Mouse (Mus musculus) kidney, adult 11 months (tissue): ENCODE data around the gene Bcat2.
"Not testable (repeated sequence)": the region's sequence is repeated elsewhere in the genome, so short reads cannot be mapped to it uniquely, and the experiment has no call there.

ENCODE experiments used
- DNase-seq: peaks from one replicate; pipeline ENCODE4 v3.0.0; 2022

The Bcat2 gene

DNA sequence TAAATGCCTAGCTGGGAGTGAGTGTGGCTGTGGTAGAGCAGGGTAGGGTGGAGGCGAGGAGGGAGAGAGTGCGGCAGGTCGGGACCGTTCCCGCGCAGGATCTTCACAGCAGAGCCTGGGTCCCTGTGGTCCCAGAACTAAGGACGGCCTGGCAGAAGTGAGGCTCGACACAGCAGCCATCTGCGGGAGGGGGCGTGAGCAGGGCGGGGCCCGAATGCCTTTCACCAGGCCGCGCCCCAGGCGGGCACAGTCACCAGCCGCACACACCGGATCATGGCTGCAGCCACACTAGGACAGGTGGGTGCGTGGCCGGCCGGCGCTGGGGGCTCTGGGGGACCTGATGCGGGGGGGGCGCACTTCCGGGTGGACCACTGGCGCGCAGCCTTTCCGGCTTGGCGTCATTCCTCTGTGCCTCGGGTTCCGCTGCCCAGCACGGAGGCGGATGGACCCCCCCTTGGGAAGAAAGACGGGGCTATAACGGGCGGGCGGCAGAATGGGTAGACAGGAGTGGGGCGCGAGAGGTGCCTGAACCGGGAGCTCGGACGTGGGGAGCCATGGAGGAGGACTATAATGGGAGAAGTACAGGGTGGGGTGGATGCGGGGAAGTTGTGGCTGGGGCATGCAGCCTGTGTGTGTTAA lies at the start of gene Bcat2:
TSS of gene Bcat2 (plus strand) at position 51 of the 639 bp plus-strand sequence.
- DNase-seq: peak; percentile 76

DNA sequence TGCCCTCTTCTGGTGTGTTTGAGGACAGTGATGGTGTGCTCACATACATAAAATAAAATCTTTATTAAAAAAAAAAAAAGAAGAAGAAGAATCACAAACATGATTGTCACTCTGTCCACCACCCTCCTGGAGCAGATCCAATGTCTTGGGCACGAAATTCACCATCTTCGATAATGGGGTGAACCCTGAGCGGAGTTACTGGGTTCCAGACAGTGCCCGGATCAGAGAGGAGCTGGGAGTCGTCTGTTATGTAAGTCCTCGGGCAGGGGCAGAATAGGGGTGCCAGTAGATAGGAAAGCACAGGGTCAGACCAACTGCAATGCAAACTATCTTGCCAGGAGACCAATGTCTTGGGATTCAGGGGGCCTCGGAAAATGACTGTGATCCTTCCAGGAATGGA lies 49.3 kb upstream of the Bcat2 start:
- DNase-seq: no peak

- peak; percentile 89 for DNase-seq
These were observed 48.2 kb upstream of the Bcat2 start for GRCm38 (mm10) chr7:45521728-45522184.

GRCm38 (mm10) chr7:45522194-45522752 lies 47.7 kb upstream of the Bcat2 start:
- no peak for DNase-seq

- DNase-seq: peak; percentile 37
These were observed 46.8 kb upstream of the Bcat2 start for GRCm38 (mm10) chr7:45522957-45523676.

DNA sequence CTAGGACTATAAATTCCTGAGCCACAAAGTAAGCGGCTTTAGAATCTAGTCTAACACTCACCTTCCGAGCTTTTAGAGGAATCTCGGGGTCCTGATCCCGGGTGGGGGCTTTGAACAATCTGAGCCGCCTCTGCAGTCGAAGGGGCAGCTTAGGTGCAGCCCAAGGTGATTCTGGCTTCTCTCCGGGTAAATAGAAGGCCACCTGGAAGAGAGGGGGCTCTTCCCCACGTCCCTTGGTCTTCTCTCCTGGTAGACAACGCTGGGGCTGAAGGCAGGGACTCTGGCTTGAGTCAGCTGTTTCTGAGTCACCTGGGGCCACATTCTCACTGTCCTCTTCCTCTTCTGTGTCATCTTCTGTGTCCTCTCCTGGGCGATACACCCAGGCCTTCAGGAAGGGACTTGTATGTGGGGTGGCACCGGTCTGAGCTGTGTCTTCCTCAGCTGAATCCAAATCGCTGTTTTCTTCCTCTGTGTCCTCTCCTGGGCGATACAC lies 46.2 kb upstream of the Bcat2 start:
- DNase-seq: no peak

DNA sequence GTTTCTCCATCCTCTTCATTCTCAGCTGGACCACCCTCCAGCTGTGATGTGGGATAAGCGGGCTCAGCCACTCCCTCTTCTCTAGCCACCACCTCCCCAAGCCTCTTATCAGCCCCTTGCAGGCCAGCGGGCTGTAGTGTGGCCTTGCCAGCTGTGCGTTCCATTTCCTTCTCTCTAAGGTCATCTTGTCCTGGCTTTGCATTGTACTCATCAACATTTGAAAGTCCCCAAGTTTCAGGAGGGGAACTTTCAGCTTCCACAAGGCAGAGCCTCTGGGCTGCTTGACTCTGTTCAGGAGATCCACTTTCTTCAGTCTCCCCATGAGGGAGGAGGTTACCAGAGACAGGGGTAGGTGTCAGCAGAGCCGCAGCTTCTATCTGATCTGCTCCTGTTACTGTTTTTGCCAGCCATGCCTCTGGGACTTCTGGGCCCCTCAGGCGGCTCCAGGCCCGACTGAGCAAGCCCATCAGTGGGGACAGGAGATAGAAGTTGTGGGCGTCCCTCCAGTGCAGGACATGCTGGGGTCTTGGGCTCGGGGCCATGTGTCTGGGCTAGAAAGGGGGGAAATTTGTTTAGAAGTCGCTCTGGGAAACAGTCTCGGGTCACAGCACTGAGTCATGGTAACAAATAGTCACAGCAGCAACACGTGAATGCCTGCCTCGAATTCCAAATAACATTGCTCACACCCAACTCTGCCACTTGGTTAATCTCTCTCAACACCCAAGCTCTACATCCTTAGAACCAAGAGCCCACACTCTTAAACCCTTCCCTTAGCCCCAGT lies 44.9 kb upstream of the Bcat2 start:
- peak; percentile 57 for DNase-seq

GRCm38 (mm10) chr7:45525809-45526473 lies 44.0 kb upstream of the Bcat2 start, which contains the start of the genes Ppp1r15a and Plekha4:
Ppp1r15a (minus strand) TSS chr7:45526268.
Plekha4 (plus strand) TSS chr7:45526330.
- peak; percentile 94 for DNase-seq

DNA sequence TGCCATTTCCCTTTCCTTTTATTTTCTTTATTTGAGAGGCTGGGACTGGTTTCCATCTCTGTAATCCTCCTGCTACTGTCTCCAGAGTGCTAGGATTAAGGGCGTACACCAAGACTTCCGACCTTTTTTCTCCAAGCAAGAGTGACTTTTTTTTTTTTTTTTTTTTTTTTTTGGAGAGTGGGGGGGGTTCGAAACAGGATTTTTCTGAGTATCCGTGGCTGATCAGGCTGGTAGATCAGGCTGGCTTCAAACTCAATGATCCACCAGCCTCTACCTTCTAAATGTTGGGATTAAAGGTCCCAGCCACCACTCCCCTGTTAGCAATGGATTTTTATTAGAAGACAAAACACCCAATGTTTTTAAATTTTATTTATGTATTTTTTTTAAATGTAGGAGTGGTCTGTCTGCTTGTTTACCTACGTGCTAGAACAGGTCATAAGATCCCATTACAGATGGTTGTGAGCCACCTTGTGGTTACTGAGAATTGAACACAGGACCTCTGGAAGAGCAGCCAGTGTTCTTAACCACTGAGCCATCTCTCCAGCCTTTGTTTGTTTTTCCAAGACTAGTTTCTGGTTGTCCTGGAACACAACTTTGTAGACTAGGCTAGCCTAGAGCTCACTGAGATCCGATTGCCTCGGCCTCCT lies 43.4 kb upstream of the Bcat2 start:
- peak; percentile 45 for DNase-seq

- DNase-seq: not testable (repeated sequence)
These were observed 42.8 kb upstream of the Bcat2 start for GRCm38 (mm10) chr7:45527169-45527568.

GRCm38 (mm10) chr7:45529461-45529860 lies 40.5 kb upstream of the Bcat2 start:
- no peak for DNase-seq

DNA sequence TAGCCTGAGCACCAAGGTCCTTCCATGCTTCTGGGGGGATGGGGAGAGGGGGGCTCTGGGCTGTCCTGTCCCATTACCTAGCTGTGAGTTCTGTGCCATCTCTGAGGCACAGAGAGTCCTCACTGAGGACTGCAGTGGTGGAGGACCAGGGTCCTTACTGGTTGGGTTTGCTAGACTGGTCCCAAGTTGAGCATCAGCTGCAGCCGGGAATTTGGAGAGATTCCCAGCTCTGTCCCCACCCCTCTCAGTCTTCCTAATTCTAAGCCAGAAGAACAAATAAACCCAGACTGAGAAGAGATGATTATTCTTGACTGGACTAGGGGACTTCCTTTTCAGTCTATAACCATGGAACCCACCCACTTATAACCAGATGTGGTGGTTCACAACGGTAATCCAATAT lies 39.3 kb upstream of the Bcat2 start:
- no peak for DNase-seq

DNA sequence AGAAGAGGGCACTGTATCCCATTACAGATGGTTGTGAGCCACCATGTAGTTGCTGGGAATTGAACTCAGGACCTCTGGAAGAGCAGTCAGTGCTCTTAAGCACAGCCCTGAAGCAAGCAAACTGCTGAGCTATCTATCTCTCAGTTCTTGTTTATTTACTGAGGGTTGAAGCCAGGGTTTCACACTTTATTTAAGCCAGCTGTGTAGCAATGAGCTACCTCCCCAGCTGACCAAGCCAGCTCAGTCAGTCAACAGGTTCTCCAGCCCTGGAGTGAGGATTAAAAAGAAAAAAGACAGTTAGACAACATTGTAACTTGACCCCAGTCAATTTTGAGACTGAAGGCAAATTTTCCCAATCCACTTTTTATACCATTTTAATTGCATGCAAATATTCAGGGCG lies 34.3 kb upstream of the Bcat2 start:
- DNase-seq: no peak

DNA sequence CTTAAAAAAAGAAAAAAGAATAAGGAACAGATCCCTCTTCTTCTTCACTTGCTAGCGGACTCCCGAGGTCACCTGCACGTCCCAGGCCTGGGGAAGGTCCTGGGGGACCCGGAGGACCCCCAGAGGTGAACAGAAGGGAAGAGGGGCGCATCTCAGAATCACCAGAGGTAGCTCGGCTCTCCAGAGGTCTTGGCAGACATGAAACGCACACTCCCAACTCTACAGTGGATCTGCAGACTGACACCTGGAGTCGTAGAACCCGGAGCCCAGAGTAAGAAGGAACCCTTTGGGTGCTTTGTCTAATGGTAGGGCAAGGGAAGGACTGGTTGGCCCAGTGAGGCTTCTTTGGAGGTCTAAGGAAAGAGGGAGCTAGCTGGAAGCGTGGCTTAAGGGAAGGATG lies 32.4 kb upstream of the Bcat2 start:
- no peak for DNase-seq

DNA sequence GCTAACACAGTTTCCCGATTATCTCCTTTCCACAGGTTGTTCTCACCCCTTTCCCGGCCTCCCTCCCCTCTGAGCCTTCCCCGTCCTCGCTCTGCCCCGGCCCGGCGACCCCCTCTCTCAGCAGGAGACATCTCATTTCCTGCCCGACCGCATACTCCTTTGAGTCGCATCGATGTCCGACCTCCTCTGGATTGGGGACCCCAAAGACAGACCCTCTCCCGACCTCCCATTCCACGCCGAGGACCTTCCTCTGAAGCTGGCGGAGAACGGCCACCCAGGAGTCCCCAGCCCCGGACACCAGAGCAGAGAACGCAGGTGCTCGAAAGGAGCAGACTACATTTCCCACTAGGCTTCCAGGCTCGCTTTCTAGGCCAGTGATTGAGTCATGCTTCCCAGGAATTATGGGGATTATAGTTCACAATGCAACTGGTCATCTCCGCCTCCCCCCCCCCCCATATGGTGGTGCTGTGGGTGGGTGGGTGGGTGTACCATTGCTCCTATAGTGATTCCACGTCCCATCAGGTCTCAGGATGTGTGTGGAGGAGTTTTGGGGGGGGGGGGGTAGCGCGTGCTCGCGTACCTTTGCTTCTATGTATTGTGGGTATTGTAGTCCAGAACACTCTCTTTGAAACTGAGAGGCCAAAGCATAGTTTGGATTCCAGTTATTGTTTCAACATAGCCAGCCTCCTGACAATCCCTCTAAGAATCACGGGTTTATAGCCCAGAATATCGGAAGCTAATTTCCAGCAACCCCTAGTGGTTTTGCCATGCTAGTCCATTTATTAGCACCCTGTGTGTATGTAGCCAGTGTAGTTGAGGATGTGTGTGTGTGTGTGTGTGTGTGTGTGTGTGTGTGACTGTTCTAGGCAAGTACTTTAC lies 31.6 kb upstream of the Bcat2 start:
- peak; percentile 66 for DNase-seq

GRCm38 (mm10) chr7:45539095-45539494 lies 30.9 kb upstream of the Bcat2 start:
- DNase-seq: no peak

GRCm38 (mm10) chr7:45540213-45540612 lies 29.7 kb upstream of the Bcat2 start:
- peak; percentile 53 for DNase-seq

- no peak for DNase-seq
These were observed 25.4 kb upstream of the Bcat2 start for GRCm38 (mm10) chr7:45544525-45544924.

DNA sequence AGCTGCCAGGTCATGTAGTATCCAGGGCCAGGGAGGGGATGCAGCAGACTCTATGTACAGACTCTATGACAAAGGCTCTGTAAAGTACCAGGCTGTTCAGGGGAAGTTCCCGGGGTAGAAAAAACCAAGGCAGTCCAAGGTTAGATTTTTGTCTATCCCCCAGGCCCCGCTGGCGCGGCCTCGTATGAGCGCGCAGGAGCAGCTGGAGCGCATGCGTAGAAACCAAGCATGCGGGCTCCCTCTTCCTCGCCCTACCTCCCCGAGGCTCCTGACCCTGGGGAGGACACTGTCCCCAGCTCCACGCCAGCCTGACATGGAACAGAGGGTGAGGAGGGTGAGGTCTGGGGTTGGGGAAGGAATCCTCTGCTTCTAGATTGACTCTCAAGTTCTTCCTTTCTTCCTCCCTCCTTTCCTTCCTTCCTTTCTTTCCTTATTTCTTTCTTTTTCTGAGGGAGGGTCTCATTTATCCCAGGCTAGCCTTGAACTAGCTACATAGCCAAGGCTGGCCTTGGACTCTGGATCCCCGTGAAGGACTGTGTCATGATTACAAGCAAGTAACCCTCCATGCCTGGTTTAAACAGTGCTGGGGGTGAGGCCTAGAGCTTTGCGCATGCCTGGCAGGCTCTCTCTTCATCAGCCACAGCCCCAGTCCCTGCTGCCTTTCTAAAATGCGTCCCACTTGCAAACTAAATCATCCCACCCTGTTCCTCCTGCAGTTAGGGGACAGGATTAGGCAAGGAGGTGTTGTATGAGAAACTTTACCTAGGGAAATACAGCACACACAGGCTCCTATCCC lies 20.1 kb upstream of the Bcat2 start:
- DNase-seq: no peak
